Mouse (Mus musculus) stomach, embryonic 16.5 days (tissue): Measurements from ENCODE around the gene Myo1e. TPM values are rescaled to one million over a fixed set of nuclear protein-coding genes. Genes with fewer than 3 reads are reported as not detected.

ENCODE experiments used
- ATAC-seq: fragments of 200-750 bp; cut with Nextera tagmentation; 2 replicates; pipeline ENCODE4 v1.8.0; 2017; ENCODE audit warnings: moderate number of reproducible peaks, moderate TSS enrichment; ENCODE audit not compliant: insufficient read depth, low FRiP score
- H3K27ac ChIP-seq: fragments of 300-500 bp; sonication (generic); 2 replicates; pipeline ENCODE4 v1.5.1; 2014; ENCODE audit warnings: low read length
- H3K27me3 ChIP-seq: fragments of 300-500 bp; sonication (generic); 2 replicates; pipeline ENCODE4 v1.6.1; 2014; ENCODE audit warnings: low read length, control low read depth, mixed read lengths; ENCODE audit not compliant: control insufficient read depth, insufficient read depth
- H3K36me3 ChIP-seq: fragments of 300-500 bp; sonication (generic); 2 replicates; pipeline ENCODE4 v1.6.1; 2014; ENCODE audit warnings: low read length; ENCODE audit not compliant: control insufficient read depth, insufficient read depth
- H3K4me1 ChIP-seq: fragments of 300-500 bp; sonication (generic); 2 replicates; pipeline ENCODE4 v1.6.1; 2014; ENCODE audit warnings: low read length, control low read depth, mixed read lengths; ENCODE audit not compliant: control insufficient read depth, insufficient read depth
- H3K4me2 ChIP-seq: fragments of 300-500 bp; sonication (generic); 2 replicates; pipeline ENCODE4 v1.6.1; 2014; ENCODE audit warnings: low read depth, low read length, mixed read lengths
- H3K4me3 ChIP-seq: fragments of 300-500 bp; sonication (generic); replicated peaks from 2 replicates; pipeline ENCODE4 v1.5.1; 2014; ENCODE audit warnings: mild to moderate bottlenecking, low read length
- H3K9ac ChIP-seq: fragments of 300-500 bp; sonication (generic); 2 replicates; pipeline ENCODE4 v1.6.1; 2014; ENCODE audit warnings: low read length
- H3K9me3 ChIP-seq: fragments of 300-500 bp; sonication (generic); replicated peaks from 2 replicates; pipeline ENCODE4 v1.6.1; 2016; ENCODE audit warnings: low read length, control low read depth; ENCODE audit not compliant: control insufficient read depth
- WGBS: fragments of 180-500 bp; shearing (Covaris S2); extraction: QIAGEN DNeasy Blood & Tissue Kit; methylation state at CpG from one replicate; pipeline ENCODE4 v1.1.7; 2014; 5-methylcytosine and 5-hydroxymethylcytosine counted together
- polyA plus RNA-seq: library from polyadenylated mRNA; unstranded; fragments of >200 nt; fragmentation: Nextera tagmentation; extraction: Ambion mirVana; gene quantifications from 2 replicates; pipeline ENCODE4 v1.2.1, GENCODE M21; 2015

The Myo1e gene
- polyA plus RNA-seq, 1 experiment from 2014 or later: 34.3 TPM

DNA sequence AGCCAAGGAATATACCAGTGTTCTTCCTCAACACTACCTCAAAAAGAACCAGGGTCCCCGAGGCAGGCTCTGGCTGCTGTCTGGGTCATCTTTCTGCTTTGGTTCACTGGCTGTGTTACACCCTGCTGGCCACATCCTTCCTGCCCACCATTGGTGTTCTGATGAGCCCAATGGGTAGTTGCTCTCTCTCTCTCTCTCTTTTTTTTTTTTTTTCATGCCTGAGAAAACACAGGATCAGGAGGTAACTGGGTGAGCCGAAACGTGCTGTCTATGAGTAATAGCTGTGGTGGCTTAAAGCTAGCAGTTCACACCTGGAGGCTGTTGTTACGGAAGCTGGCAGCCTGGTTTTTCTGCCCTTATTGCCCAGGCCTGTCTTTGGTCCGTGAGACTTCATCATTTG lies 164.5 kb downstream of the Myo1e start:
- Histone ChIP-seq H3K4me3 (no peak overlapping the region), H3K36me3 (peaks cover 23% of the 10 kb centered on the region), H3K4me2 (no peak overlapping the region), H3K9ac (no peak overlapping the region; the same call in 1 of the 2 replicates), H3K27me3 (no peaks in the 10 kb centered on the region), H3K4me1 (no peaks in the 10 kb centered on the region), H3K27ac (no peak overlapping the region), H3K9me3 (no peaks in the 10 kb centered on the region)
- 76% methylated on average over 5 of the region's 5 CpGs for WGBS
- ATAC-seq: no peak

DNA sequence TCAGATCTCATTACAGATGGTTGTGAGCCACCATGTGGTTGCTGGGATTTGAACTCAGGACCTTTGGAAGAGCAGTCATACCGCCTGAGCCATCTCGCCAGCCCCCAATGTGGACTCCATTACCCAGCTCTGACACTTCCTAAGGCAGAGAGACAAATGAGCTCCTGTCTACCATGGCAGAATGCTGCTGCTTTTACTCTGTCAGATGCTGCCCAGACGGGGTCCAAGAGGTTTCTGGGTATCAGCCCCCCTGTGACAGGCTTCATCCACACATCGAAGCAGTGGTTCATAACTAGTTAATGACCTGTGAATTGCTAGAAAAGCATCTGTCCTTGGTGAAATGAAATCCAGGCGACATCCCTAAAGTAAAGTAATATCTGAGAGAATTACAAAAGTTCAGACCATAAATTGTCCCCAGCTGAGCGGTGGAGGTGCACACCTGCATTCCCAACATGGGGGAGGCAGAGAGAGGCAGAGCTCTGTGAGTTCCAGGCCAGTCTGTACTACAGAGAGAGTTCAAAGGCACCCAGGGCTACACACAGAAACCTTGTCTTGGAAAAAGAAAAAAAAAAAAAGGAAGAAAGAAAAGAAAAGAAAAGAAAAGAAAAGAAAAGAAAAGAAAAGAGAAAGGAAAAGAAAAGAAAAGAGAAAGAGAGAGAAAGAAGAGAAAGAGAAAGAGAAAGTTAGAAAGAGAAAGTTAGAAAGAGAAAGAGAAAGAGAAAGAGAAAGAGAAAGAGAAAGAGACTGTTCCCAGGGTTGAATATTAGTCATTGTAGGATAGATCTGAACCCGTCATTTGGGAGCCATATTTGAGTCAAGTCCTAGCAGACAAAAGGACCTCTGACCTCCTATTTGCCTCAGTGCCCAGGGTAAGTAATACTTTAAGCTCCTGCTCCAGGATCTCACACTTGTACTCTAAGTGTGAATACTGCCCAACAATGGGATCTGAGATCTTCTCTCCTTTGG lies 172.6 kb downstream of the Myo1e start:
- Histone ChIP-seq H3K27me3 (no peaks in the 10 kb centered on the region), H3K4me2 (no peak overlapping the region), H3K4me1 (no peaks in the 10 kb centered on the region), H3K36me3 (peaks cover 31% of the 10 kb centered on the region), H3K4me3 (no peak overlapping the region), H3K27ac (no peak overlapping the region), H3K9ac (no peak overlapping the region), H3K9me3 (no peaks in the 10 kb centered on the region)
- 81% methylated on average over 7 of the region's 7 CpGs for WGBS
- no peak for ATAC-seq

DNA sequence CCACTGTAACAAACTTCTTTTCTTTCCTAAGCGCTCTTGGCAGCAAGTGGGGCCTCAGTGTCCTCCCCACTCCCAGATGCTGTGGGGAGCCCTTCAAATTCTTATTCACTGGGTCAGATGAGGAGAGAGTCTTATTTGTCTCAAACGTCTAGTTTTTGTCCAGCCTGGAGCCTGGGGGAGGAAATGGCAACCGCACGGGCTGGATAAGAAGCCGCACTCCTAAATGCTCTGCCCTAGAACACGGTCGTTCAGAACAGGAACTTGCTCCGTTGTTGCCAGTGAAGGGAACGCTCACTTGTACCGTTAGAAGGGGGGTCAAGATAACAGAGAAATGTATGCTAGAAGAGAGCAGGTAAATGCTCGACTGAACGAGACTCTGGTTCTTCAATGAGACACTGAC lies 174.9 kb downstream of the Myo1e start:
- Histone ChIP-seq H3K9ac (no peak overlapping the region), H3K4me1 (no peaks in the 10 kb centered on the region), H3K9me3 (no peaks in the 10 kb centered on the region), H3K4me2 (no peak overlapping the region), H3K27ac (no peak overlapping the region), H3K4me3 (no peak overlapping the region), H3K27me3 (no peaks in the 10 kb centered on the region), H3K36me3 (peaks cover 24% of the 10 kb centered on the region)
- 76% methylated on average over 12 of the region's 12 CpGs for WGBS
- no peak for ATAC-seq

DNA sequence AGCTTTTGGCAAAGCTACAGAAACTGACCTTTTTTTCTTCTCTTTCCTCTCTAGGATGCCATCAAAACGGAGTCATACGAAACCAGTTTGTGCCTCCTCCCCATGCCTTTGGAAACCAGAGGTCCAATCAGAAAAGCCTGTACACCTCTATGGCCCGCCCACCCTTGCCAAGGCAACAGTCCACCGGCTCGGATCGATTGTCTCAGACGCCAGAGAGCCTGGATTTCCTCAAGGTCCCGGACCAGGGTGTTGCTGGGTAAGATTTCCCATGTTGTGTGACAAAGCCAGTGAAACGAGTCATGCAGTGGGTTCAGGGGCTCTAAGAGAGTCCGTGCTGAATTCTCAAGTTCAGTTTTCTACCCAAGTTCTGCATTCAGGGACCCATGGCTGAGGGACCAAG lies 176.6 kb downstream of the Myo1e start:
- no peak overlapping the region for H3K4me3 ChIP-seq
- peaks cover 11% of the 10 kb centered on the region for H3K36me3 ChIP-seq
- H3K9ac ChIP-seq: no peak overlapping the region
- H3K4me1 ChIP-seq: no peaks in the 10 kb centered on the region
- no peaks in the 10 kb centered on the region for H3K27me3 ChIP-seq
- ATAC-seq: no peak
- H3K4me2 ChIP-seq: no peak overlapping the region
- H3K27ac ChIP-seq: no peak overlapping the region
- H3K9me3 ChIP-seq: no peaks in the 10 kb centered on the region
- WGBS: 72% methylated on average over 10 of the region's 10 CpGs

DNA sequence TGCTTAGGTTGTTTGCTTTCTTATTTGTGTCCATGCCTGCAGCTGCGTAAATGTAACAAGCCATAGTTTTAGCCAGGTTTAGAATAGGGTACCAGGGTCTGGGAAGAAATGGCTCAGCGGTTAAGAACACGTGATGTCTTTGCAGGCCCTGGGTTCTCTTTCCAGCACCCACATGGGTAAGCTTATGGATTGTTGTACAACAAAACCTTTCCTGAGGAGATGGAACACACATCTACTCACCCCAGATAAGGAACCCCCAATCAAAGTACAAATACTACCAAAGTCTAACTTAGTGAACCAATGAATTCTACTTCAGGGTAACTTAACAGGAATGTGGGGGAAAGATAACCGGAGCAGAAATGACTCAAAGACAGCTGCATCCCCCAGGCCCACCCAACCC lies 177.3 kb downstream of the Myo1e start:
- Histone ChIP-seq H3K4me2 (no peak overlapping the region), H3K4me3 (no peak overlapping the region), H3K9ac (no peak overlapping the region), H3K9me3 (no peaks in the 10 kb centered on the region), H3K4me1 (no peaks in the 10 kb centered on the region), H3K27me3 (no peaks in the 10 kb centered on the region), H3K36me3 (peaks cover 9% of the 10 kb centered on the region), H3K27ac (no peak overlapping the region)
- 89% methylated on average over 4 of the region's 4 CpGs for WGBS
- ATAC-seq: no peak

DNA sequence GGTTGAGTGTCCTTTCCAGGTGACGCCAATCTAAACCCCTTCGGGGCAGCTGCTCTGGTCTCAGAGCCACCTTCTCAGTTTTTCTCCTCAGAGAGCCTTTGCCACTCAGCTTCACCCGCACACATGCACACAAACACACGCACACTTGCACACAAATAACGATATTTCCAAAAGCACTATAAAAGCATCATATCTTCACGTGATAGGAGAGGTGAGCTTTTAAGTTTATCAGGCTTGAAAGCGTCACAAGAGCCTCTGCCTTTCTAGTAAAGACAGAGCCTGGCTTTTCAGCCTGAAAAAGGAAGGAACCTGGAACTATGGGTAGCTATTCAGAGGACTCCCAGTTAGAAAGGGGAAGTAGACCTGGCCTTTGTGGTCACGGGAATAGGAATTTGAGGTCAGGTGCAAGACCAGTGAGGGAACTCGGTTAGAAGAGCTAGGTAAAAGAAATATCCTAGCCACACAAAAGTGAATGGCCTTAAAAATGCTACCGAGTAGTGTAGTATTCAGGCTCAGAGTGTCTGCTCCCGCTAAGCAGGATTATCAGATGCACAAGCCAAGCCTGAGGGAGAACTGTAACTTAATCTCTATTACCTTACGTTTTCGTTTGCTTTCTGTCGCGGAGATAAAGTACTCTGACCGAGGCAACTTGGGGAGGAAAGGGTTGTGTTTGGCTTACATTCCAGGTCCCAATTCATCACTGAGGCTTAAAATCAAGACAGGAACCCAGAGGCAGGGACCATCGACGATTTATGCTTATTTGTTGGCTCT lies 178.0 kb downstream of the Myo1e start:
- Histone ChIP-seq H3K36me3 (peaks cover 9% of the 10 kb centered on the region), H3K27me3 (no peaks in the 10 kb centered on the region), H3K4me1 (no peaks in the 10 kb centered on the region), H3K4me2 (no peak overlapping the region), H3K9ac (no peak overlapping the region), H3K27ac (no peak overlapping the region), H3K4me3 (no peak overlapping the region), H3K9me3 (no peaks in the 10 kb centered on the region)
- ATAC-seq: no peak
- 59% methylated on average over 18 of the region's 18 CpGs for WGBS

DNA sequence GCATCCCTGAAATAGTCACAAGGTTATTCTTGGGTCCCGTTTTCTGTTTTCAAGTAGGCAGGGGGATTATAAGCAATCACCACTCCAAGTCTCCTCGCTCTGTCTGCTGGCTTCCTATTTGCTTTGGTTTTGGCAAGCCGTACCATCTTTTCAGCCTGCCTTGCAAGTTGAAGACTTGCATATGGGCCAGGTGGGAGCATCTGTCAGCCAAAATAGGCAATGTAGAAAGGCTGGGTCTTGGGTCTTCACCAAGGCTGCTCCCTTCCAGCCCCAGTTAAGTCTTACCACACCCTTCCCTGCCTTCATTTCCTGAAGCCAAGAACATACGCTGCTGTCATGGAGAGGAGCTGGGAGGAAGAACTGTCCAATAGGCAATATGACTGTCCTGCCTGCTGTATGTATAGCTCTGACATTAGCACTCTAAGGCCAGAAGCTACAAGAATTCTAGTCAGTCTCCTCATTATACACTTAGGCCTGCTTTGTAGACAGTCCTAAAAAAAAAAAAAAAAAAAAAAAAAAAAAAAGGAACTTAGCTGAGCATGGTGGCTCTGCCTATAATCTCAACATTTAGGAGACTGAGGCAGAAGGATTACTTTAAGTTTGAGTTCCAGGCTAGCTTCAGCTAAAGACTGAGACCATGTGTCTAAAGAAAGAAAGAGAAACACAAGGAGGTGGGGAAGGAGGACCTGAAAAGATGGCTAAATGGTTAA lies 180.4 kb downstream of the Myo1e start:
- Histone ChIP-seq H3K9me3 (no peaks in the 10 kb centered on the region), H3K27ac (no peak overlapping the region), H3K9ac (no peak overlapping the region), H3K4me1 (no peaks in the 10 kb centered on the region), H3K4me3 (no peak overlapping the region), H3K36me3 (peaks cover 9% of the 10 kb centered on the region), H3K4me2 (no peak overlapping the region), H3K27me3 (no peaks in the 10 kb centered on the region)
- 65% methylated on average over 4 of the region's 4 CpGs for WGBS
- no peak for ATAC-seq

DNA sequence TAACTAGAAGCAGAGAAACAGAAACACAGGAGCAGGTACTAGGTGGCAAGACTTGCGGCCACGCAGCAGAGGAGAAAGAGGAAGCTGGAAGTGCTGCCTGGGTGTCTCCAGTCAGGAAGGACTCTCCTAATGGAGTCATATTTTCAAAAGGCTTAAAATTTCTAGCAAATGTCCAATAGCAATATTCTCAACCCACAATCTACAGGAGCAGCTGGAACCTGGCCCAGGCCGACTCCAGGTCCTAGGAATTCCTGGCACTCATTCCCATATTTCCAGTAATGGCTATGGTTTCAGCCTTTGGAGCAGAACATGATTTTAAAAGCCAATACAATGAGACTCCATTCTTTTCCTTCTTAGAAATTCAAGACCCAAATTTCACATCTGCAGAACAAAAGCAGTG lies 182.4 kb downstream of the Myo1e start:
- WGBS: 79% methylated on average over 3 of the region's 3 CpGs

More for the DNA sequence above, 182.4 kb downstream of the Myo1e start:
- Histone ChIP-seq H3K9me3 (no peaks in the 10 kb centered on the region), H3K4me2 (no peak overlapping the region), H3K4me3 (no peak overlapping the region), H3K27me3 (no peaks in the 10 kb centered on the region), H3K27ac (no peak overlapping the region), H3K36me3 (0 out of 2 replicates have a peak, but pooled peaks cover under 1% of the 10 kb centered on the region), H3K9ac (no peak overlapping the region), H3K4me1 (no peaks in the 10 kb centered on the region)
- ATAC-seq: no peak
